Mouse (Mus musculus): ENCODE measurements around the gene Pde4d.
"Not testable (repeated sequence)": the region's sequence is repeated elsewhere in the genome, so short reads cannot be mapped to it uniquely, and the experiment has no call there.

The Pde4d gene

DNA sequence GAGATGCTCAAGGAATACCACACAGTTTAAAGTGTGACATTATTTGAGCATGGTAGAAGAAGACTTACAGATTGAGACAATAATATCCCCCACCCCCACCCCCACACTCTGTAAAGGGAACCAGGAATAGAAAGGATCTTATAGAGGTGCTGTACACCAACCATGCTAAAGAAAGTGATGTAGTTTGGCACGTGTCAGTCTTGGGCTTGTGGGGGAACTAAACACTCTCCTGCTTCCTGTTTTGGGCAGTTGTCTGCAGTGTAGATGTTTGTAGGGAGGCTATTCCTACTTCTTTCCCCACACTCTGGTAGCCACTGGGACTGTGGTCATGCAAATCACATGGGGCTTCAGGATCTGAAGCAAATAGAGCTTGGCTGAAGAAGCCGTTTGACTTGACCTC is 236.5 kb downstream of the Pde4d start:
- intact Hi-C loops (cut with DNase I) = loop anchor here (5.0 kb wide), 1 partner anchor 204 kb away; no protein-coding TSS in a partner anchor

GRCm38 (mm10) chr13:108686807-108687206 is 237.1 kb downstream of the Pde4d start:
- intact Hi-C loops (cut with DNase I) = loop anchor here (5.0 kb wide), 1 partner anchor 205 kb away; no protein-coding TSS in a partner anchor

DNA sequence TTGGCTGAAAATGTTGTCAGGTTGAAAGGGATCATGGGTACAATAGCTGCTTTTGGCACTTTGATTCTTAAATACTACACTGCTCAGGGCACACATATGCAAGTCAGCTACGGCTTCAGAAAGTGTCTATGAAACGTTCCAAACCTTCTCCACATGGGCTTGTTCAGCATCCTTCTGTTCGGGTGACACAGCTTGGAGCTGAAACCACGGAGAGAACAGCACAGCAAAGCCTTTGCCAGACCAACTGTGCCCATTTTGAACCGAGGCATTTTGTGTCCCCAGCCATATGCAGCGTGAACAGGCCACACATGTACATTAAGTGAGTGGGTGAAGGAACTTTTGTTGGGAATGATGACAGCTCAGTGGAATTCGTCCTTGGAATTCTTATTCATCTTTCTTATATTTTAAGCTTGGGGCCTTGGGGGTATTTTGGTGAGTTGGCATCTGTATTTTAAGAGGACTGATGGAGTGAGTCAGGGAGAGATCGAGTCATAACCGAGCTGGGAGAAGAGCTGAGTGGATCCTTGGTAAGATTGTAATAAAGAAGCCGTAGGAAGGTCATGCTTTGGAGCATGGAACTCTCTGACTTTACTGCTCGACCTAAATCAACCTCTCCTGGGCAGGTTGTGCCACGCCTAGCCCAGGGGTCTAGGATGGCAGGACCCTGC is 243.3 kb downstream of the Pde4d start:
- intact Hi-C loops (cut with DNase I) = no loop called here

GRCm38 (mm10) chr13:108705441-108705840 is 255.7 kb downstream of the Pde4d start:
- intact Hi-C loops (cut with DNase I) = no loop called here

- intact Hi-C loops (cut with DNase I) = no loop called here
Observed at GRCm38 (mm10) chr13:108714032-108714431, 264.3 kb downstream of the Pde4d start.

- intact Hi-C loops (cut with DNase I) = no loop called here
Observed at GRCm38 (mm10) chr13:108715029-108715428, 265.3 kb downstream of the Pde4d start.

- intact Hi-C loops (cut with DNase I) = loop anchor here (2.0 kb wide), 1 partner anchor 489 kb away; no protein-coding TSS in a partner anchor
Observed at GRCm38 (mm10) chr13:108722234-108722633, 272.5 kb downstream of the Pde4d start.

DNA sequence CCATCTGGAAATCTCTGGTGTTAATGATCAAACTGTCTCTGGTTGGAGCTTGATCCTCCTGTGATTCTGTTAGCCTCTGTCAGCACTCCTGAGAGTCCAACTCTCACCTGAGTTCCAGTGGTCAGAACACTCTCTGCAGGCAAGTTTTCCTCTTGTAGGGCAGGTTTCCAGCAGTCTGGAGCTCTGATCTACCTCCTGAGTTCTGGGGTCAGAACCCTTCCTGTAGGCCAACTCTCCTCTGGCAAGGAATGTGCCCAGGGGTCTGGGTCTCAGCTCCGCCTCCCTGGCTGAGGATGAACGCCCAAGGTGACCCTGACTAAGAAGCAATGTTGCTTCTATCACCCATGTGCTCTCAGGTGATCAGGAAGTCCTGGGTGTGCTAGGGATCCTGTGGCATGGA is 284.6 kb downstream of the Pde4d start:
- intact Hi-C loops (cut with DNase I) = not testable (repeated sequence)

- intact Hi-C loops (cut with DNase I) = no loop called here
Observed at GRCm38 (mm10) chr13:108751155-108751840, 301.6 kb downstream of the Pde4d start.

DNA sequence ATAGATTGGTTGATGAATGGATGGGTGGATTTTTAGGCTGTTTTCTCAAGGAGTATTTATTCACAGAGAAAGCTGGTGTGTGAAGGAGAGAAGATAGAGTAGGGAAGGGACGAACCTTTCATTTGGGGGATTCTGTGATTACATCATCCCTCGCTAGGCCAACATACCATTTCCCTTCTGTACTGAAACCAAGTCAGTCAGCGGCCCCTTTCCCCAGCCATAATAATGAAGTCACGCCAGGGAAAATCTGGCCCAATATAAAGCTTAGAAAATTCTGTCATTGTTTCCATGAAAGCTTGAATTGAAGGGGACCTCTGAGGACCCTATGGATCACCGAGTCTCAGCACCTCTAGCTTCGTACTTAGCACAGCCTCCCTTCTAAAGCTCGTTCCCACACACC is 307.7 kb downstream of the Pde4d start:
- intact Hi-C loops (cut with DNase I) = no loop called here

DNA sequence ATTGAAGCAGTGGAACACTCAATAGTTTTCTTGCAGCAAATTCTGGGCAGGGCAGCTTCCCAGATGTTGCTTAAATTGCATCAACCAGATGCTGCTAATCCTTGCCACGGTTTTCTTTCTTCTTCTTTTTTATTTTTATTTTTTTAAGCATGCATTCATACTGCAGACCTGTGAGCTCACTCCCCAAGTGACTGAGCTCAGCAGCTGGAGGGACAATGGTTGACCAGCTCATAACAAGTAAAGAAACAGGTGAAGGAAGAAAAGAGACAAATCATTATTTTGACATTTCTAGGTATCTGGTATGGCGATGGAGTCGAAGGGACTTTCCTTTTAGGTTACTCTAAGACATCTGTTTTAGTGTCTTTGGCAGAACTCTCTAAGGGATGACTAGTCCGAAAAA is 308.6 kb downstream of the Pde4d start:
- intact Hi-C loops (cut with DNase I) = no loop called here

DNA sequence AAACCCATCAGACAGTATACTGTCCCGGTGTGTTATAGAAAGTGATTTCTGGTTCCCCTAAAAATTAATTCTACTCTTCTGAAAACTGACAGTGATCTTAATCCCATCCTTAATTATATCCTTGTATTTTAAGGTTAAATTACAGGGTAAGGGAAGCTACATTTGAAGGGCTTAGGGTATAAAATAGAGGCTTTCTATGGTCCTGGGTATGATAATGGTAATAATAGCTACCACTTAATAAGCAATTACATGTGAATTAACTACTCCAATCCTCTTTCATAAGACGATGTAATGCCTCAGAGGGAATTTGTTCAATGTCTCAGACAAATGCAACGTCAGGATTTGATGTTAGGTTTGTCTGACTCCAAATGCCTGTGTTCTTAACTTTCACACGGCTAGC is 309.4 kb downstream of the Pde4d start:
- intact Hi-C loops (cut with DNase I) = no loop called here

DNA sequence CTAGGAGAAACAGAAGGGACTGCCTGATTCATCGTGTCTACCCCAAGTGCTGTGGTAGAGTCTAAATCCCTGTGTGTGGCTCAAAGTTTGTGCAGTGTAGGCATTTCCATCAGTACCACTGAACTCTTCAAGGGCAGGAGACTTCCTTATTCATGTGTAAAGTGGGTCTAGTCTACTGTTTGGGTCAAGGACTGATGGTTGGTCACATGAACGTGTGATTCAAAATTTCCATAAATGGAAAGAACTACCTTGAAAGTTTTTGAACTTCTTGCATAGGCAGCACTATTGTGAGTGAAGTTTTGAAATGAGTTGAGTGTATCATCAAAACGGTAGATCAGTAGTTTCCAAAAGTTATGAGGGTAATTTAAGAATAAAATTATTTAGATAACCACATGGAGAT is 313.5 kb downstream of the Pde4d start:
- intact Hi-C loops (cut with DNase I) = no loop called here

- intact Hi-C loops (cut with DNase I) = no loop called here
Observed at GRCm38 (mm10) chr13:108766020-108766727, 316.4 kb downstream of the Pde4d start.

DNA sequence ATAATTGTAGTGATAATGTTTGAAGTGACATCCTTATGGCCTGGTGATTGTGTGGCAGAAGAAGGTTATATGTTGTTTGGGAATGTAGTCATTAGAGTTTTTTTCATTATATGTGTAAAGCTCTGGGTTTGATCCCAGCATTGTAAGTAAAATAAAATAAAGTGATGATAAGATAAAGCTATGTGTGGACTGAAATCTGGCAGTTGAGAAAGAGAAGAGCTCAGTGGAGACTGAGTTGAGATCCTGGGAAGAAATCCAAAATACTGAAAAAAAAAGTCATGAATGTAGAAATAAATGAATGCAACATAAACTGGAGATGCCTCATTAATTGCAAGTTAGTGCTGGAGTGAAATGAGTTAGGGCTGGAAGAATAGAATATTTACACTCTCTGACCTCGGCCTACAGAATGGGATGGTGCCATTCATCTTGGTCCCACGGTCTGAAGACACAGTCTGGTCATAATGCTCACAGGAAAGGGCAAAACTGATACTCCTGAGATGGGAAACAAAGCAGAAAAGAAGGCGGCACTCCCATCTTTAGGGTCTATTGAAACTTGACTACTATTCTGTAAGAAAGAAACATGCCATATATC is 319.8 kb downstream of the Pde4d start:
- intact Hi-C loops (cut with DNase I) = no loop called here

DNA sequence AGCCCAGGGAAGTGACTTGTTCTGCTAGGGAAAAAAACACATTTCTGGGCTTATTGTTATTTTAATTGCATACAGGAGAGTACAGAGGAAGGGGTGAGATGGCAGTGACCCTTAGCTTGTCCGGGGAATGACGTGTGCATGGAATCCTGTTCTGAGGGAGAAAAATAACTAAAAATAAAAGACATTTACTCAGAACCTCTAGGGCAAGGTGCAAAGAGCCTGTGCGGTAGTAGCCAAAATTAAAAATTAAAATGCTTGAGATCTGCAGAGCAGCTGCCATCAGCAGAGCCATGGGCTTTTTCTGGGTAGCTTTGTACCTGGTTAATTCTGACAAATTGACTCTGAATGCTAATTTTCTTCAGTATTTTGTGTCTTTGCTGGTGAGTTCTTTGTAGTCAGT is 322.6 kb downstream of the Pde4d start:
- intact Hi-C loops (cut with DNase I) = no loop called here

DNA sequence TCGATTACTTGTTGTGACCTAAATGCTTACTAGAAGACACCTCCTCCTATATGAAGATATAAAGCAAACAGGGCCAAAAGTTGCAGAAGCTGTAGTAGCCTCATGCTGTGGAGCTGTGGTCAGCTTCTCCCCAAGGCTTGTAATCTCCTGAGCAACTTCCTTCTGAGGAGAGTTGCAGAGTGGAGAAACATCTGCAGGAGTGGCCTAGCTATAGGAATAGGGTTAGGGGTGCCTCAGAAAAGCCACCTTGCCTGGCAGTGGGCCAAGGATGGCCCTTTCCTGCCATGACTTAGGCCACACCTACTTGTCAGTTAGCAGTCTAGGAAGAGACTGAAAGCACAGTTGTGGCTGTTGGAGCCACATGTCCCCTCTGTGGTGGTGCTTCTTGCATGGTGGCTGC is 325.2 kb downstream of the Pde4d start:
- intact Hi-C loops (cut with DNase I) = no loop called here

DNA sequence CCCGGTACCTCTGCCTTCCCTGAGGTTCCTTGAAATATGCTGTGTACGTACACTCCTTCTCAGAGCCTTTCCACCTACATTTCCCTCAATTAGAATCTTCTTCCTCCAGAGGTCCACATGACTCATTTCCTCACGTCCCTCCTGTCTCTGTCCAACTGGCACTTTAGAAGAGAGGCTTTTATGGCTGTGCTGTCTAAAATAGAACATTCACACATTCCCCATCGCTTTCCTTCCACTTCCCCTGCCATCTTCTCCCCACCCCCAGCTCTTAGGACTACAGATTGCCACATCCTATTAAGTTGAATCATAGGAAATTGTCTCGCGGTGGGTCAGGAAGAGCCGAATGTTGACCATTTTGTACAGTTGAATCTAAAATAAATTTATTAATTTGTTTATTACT is 326.1 kb downstream of the Pde4d start:
- intact Hi-C loops (cut with DNase I) = no loop called here

GRCm38 (mm10) chr13:108797620-108798019 is 347.9 kb downstream of the Pde4d start:
- intact Hi-C loops (cut with DNase I) = not testable (repeated sequence)

- intact Hi-C loops (cut with DNase I) = no loop called here
Observed at GRCm38 (mm10) chr13:108809191-108809590, 359.4 kb downstream of the Pde4d start.

DNA sequence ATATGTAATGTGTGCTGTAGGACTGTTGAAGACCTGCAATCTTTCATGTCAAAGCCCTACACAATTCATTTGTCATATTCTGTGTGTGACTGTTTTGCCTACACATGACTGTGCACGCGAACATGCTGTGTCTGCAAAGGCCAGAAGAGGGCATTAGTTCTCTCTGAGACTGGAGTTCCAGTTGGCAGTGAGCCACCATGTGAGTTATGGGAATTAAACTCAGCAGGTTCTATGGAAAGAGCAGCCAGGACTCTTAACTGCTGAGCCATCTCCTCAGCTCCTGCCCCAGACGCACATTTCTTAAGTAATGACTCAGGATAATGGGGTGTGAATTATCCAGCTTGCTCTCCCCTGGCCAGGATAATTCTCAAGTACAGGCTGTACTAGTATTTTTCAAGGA is 363.2 kb downstream of the Pde4d start:
- intact Hi-C loops (cut with DNase I) = no loop called here

GRCm38 (mm10) chr13:108819846-108820408 is 370.2 kb downstream of the Pde4d start:
- intact Hi-C loops (cut with DNase I) = no loop called here
